10 mouse cellular contexts compared by ENCODE assay signal in genomic region chr9:65721161-65721566, GRCm38 (mm10). TPM values are rescaled to one million over a fixed set of nuclear protein-coding genes. Genes with fewer than 3 reads are reported as not detected.
DNase-seq lines count a peak whose midpoint lies in the region; ATAC-seq and TF ChIP-seq lines count a peak whose summit lies in the region.
"Had no signal": no experiment of that assay in that cellular context is flagged by ENCODE, and none has a peak within 500 bp of the region (broad histone marks: within the 10 kb centered on the region; RNA-seq: fewer than 3 reads in every experiment).

No protein-coding gene starts in this region.

- TF ChIP-seq CTCF in kidney, adult 2 months (conservative IDR thresholded peaks at IDR 0.05; ENCODE audit: insufficient read depth, insufficient read length, low read depth, low read length) = no peak
- no peak for TF ChIP-seq CTCF in forebrain, postnatal 0 days (IDR thresholded peaks at IDR 0.05; ENCODE audit: low read depth)

- WGBS in neural tube, embryonic 13.5 days = 38% methylated on average over 10 of the region's 10 CpGs
- WGBS in kidney, adult 2 months = 41% methylated on average over 10 of the region's 10 CpGs
- 77% methylated on average over 10 of the region's 10 CpGs for WGBS in forebrain, postnatal 0 days

- H3K4me3 ChIP-seq in neural tube, embryonic 13.5 days = no peak overlapping the region
- H3K4me3 ChIP-seq in kidney, adult 2 months (ENCODE audit: insufficient read depth, low read depth, low read length) = no peak overlapping the region
- no peak overlapping the region for H3K4me3 ChIP-seq in forebrain, postnatal 0 days (ENCODE audit: low read depth, low read length)
- H3K4me3 ChIP-seq: embryonic facial prominence, embryonic 12.5 days had no signal

- no peak for TF ChIP-seq POLR2A in kidney, adult 2 months (IDR thresholded peaks at IDR 0.05; ENCODE audit: low read depth, low read length)

- H3K9ac ChIP-seq in neural tube, embryonic 13.5 days = no peak overlapping the region
- H3K9ac ChIP-seq in forebrain, postnatal 0 days = no peak overlapping the region
- H3K9ac ChIP-seq: embryonic facial prominence, embryonic 12.5 days had no signal

- ATAC-seq in neural tube, embryonic 13.5 days (ENCODE audit: low read depth) = no peak
- no peak for ATAC-seq in forebrain, postnatal 0 days

- H3K27ac ChIP-seq in neural tube, embryonic 13.5 days (replicated peaks) = 0 out of 2 replicates have a peak overlapping the region, but pooled peaks have one; percentile 19
- no peak overlapping the region for H3K27ac ChIP-seq in kidney, adult 2 months (ENCODE audit: insufficient read depth, low read depth, low read length)
- H3K27ac ChIP-seq in forebrain, postnatal 0 days (ENCODE audit: low read depth, low read length) = no peak overlapping the region
- H3K27ac ChIP-seq: embryonic facial prominence, embryonic 12.5 days; macrophage had no signal

- peak; percentile 28 for DNase-seq in embryo, embryonic 10 days (ENCODE audit: low spot score)
- DNase-seq in embryo, embryonic 9.5 days (ENCODE audit: extremely low spot score) = no peak
- DNase-seq in neural tube, embryonic 10.5 days (ENCODE audit: extremely low spot score, low spot score) = no peak
- peak; percentile 72 for DNase-seq in kidney, adult 2 months
- no peak for DNase-seq in T-cell, adult 2 months (ENCODE audit: low spot score)
- DNase-seq in right cerebral cortex, postnatal 14 days = no peak
- no peak for DNase-seq in forebrain, postnatal 0 days

- no peaks in the 10 kb centered on the region for H3K27me3 ChIP-seq in neural tube, embryonic 13.5 days
- H3K27me3 ChIP-seq in kidney, adult 2 months (replicated peaks; ENCODE audit: control insufficient read depth, insufficient read depth, low read length) = no peaks in the 10 kb centered on the region
- H3K27me3 ChIP-seq in forebrain, postnatal 0 days (ENCODE audit: insufficient read depth, low read length) = no peaks in the 10 kb centered on the region
- H3K27me3 ChIP-seq: embryonic facial prominence, embryonic 12.5 days had no signal

- H3K4me2 ChIP-seq in neural tube, embryonic 13.5 days = no peak overlapping the region
- H3K4me2 ChIP-seq in forebrain, postnatal 0 days (ENCODE audit: low read depth) = no peak overlapping the region
- H3K4me2 ChIP-seq: embryonic facial prominence, embryonic 12.5 days had no signal

- H3K9me3 ChIP-seq in neural tube, embryonic 13.5 days = no peaks in the 10 kb centered on the region
- H3K9me3 ChIP-seq in forebrain, postnatal 0 days (ENCODE audit: low read length) = no peaks in the 10 kb centered on the region
- H3K9me3 ChIP-seq: embryonic facial prominence, embryonic 12.5 days had no signal

- H3K4me1 ChIP-seq in neural tube, embryonic 13.5 days (replicated peaks) = peaks cover 55% of the 10 kb centered on the region
- H3K4me1 ChIP-seq in kidney, adult 2 months (ENCODE audit: control insufficient read depth, insufficient read depth, low read length) = peaks cover 3% of the 10 kb centered on the region; the same call in 1 of the 2 replicates
- H3K4me1 ChIP-seq in forebrain, postnatal 0 days (ENCODE audit: insufficient read depth) = peaks cover 23% of the 10 kb centered on the region

- no peaks in the 10 kb centered on the region for H3K36me3 ChIP-seq in neural tube, embryonic 13.5 days
- no peaks in the 10 kb centered on the region for H3K36me3 ChIP-seq in kidney, adult 2 months (ENCODE audit: control insufficient read depth, insufficient read depth, low read length)
- H3K36me3 ChIP-seq in forebrain, postnatal 0 days (ENCODE audit: insufficient read depth) = no peaks in the 10 kb centered on the region
- H3K36me3 ChIP-seq: embryonic facial prominence, embryonic 12.5 days had no signal

RNA-seq across cellular contexts. Expression of gene Oaz2, which starts 53.4 kb away (rescaled TPM):
- polyA plus RNA-seq in neural tube, embryonic 13.5 days (2015; fragmentation: Nextera tagmentation; extraction: Ambion mirVana) = 381 and 389 TPM in 2 replicates
- 139 and 147 TPM in 2 replicates for polyA plus RNA-seq in kidney, adult 2 months (2012; rRNA removed)
- total RNA-seq in forebrain, postnatal 0 days (2014; rRNA removed) = 284 and 301 TPM in 2 replicates
- 374 and 392 TPM in 2 replicates for polyA plus RNA-seq in forebrain, postnatal 0 days (2015; fragmentation: Nextera tagmentation; extraction: Ambion mirVana)

Comparison
In these comparisons a context has a peak if more than half of its experiments do, and no peak if none do; other contexts are left out.
1. DNase-seq: peak in embryo, embryonic 10 days (single experiment) and kidney, adult 2 months (single experiment); none in embryo, embryonic 9.5 days (single experiment), neural tube, embryonic 10.5 days (single experiment), T-cell, adult 2 months (single experiment), right cerebral cortex, postnatal 14 days (single experiment) and forebrain, postnatal 0 days (single experiment).